Mouse (Mus musculus) embryonic stem cell, embryonic (primary cell): Measurements from ENCODE around the gene Ldlrap1.

Experiments used
- CTCF ChIA-PET, 4 experiments: fragments of 300-600 bp in 2 of 4; fragments of 350-600 bp in 2 of 4; sonication (Branson Sonifier 250); formaldehyde crosslinking; loops; one replicate each; lab custom pipeline; 2022; ENCODE audit warnings: inconsistent platforms in 2 of 4; lab: Charles Lee
- POLR2A ChIA-PET, 4 experiments: fragments of 300-600 bp in 2 of 4; fragments of 350-600 bp in 2 of 4; sonication (Branson Sonifier 250); formaldehyde crosslinking; loops; one replicate each; lab custom pipeline; 2022; ENCODE audit warnings: antibody characterized with exemption in 4 of 4, inconsistent platforms in 1 of 4; lab: Charles Lee

Ldlrap1 gene

DNA sequence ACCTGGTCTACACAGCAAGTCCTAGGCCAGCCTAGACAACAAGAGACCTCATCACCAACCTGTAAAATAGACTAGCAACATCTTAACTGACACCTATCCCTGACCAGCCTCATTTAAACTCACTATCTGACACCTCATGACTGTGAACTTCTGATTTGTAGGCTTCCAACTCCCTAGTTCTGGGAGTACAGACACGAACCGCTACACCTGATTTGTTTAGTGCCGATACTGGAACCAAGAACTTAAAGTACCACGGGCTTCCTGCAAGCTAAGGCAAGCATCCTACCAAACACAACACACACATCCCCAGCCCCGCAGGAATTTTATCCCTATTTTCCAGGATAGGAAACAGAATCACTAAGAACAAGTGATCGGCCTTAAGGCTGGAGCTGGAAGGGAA lies 1.5 kb downstream of the Ldlrap1 start:
- ChIA-PET CTCF (interaction anchor here in 3 of 4 experiments (0.9 to 2.1 kb wide), 3 partner anchors 18 to 52 kb away, joined by 3 to 6 read pairs (median 4); no protein-coding TSS in a partner anchor), POLR2A (interaction anchor here in 3 of 4 experiments (0.6 to 1.8 kb wide), 6 partner anchors 10 to 159 kb away, joined by 3 to 5 read pairs (median 4); no protein-coding TSS in a partner anchor)

DNA sequence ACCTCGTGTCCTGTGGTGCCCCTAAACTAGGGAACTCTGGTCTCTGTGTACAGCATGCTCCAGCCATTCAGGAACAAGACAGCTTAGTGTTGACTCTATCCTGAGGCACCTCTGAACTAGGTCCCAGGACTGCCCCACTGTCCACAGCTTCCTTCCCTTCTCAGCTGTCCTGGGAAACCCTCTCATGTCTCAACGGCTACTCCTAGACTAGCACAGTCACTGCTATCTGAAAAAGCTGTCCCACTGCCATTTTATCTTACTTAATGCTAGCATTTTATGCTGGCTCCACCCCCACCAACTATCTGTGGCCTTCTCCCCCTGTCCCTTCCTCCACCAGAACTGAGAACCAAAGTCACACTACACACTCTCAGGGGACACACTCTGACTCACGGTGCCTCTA lies 3.5 kb downstream of the Ldlrap1 start:
- POLR2A ChIA-PET = interaction anchor here in 1 of 4 experiments (1.5 kb wide), 1 partner anchor 12 kb away, joined by 5 read pairs; no protein-coding TSS in a partner anchor
- CTCF ChIA-PET = no interaction called here

DNA sequence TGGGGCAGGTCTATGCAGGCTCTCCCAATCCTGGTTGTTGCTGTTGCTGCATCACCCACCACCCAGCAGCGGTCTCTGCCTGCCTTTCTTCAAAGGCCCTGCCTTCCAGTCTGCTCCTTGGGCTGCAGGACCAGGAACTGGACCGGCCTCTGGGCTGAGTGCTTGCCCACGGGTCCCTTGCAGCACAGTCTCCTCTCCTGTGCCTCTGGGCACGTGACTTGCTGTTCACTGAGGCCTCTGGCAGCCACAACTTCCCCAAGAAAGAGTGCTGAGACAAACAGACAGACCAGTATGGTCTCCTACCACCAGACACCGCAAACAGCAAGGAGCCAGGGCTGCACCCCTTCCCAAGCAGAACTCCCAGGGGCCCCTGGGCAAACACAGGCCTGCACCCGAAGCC lies 5.5 kb downstream of the Ldlrap1 start:
- ChIA-PET CTCF (interaction anchor here in 3 of 4 experiments (0.6 to 0.7 kb wide), 3 partner anchors 36 to 776 kb away, joined by 3 to 5 read pairs (median 3); no protein-coding TSS in a partner anchor), POLR2A (interaction anchor here in 2 of 4 experiments (0.7 to 1.6 kb wide), 2 partner anchors 13 to 16 kb away, joined by 3 read pairs; no protein-coding TSS in a partner anchor)

DNA sequence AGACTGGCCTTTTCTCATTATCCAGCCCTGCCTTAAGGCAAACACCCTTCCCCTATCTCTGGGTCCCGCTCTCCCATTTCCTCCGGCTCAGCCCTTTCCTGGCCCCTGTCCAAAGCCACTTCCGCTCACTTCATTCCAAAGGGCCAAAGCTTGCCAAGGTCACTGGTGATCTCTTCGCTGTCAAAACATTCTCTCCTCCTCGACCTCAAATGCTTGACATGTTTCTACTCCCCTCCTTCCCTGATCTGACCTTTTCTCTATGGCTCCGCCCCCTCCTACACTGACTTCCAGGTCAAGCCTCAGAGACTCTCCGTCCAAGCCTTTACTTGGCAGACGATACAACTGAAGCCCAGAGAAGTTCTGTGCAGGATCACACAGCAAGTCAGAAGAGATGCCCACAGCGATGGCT lies 7.0 kb downstream of the Ldlrap1 start:
- ChIA-PET CTCF (interaction anchor here in 1 of 4 experiments (0.9 to 1.0 kb wide), 2 partner anchors 15 to 43 kb away, joined by 3 read pairs; no protein-coding TSS in a partner anchor), POLR2A (interaction anchor here in 2 of 4 experiments (1.2 to 1.5 kb wide), 2 partner anchors 16 to 78 kb away, joined by 3 read pairs; no protein-coding TSS in a partner anchor)

DNA sequence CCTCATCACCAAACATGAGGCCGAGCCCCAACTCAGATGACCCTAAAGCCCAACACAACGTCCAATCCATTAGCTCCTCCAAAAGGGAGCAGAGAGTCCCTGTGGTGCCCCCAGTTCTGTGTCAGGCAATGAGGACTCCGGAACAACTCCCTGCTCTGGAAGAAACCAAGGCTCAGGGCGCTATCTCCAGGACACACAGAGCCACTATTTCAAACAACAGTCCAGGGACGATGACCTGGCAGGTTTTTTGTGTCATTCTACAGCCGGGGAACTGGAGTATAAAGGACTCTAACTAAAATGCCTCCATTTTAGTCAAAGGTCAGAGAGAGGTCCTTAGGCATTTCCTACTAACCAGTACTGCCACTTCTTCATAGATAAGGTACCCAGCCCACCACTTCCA lies 7.5 kb downstream of the Ldlrap1 start:
- CTCF ChIA-PET = interaction anchor here in 1 of 4 experiments (1.3 kb wide), 1 partner anchor 24 kb away, joined by 5 read pairs; no protein-coding TSS in a partner anchor
- POLR2A ChIA-PET = interaction anchor here in 3 of 4 experiments (0.8 to 2.1 kb wide), 6 partner anchors 8 to 78 kb away, joined by 3 to 7 read pairs (median 3); partner anchors contain the start of gene Man1c1 (in 1 of the 3)

DNA sequence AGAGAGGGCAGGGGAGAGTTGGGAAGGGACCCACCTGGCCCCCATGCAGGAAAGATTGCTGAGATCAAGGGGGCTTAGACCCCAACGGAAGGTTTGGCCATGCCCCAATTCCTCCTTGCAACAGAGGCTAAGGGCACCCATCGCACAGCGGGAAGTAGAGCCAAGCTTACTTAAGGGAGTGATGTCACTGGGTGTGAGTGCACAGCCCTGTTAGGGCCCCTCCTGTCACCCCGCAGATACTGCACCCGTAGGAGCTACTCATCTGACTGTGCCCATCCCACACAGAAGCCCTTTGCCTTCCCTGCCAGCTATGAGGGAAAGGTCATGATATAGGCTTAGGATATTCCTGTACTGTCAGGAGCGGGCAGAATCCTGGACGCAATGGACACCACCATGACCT lies 8.3 kb downstream of the Ldlrap1 start:
- CTCF ChIA-PET = interaction anchor here in 3 of 4 experiments (1.2 to 1.3 kb wide), 4 partner anchors 10 to 34 kb away, joined by 3 to 5 read pairs (median 4); no protein-coding TSS in a partner anchor

DNA sequence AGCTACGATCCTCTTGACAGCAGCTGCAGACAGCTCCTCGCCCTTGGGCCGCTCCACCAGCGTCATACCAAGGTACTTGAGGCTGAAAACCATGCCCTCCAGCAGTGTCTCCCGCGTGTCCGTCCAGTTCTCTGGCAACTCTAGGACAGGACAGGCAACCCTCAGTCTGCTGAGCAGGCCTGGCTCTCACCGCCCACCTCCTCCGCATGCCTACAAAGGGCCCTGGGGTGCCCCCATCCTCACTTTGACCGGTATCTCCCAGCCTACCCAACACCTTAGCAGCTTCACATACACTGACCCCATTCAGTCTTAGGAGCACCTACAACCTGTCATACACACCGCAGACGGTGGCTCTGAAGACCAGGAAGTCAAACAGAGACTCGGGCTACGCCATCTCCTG lies 8.9 kb downstream of the Ldlrap1 start:
- CTCF ChIA-PET = interaction anchor here in 3 of 4 experiments (1.0 to 1.3 kb wide), 7 partner anchors 9 to 216 kb away, joined by 3 to 5 read pairs (median 4); no protein-coding TSS in a partner anchor
- POLR2A ChIA-PET = interaction anchor here in 3 of 4 experiments (0.6 to 2.1 kb wide), 6 partner anchors 9 to 34 kb away, joined by 3 to 7 read pairs (median 4); partner anchors contain the start of gene Ldlrap1 (in 1 of the 3)

More for the DNA sequence above, 8.3 kb downstream of the Ldlrap1 start:
- POLR2A ChIA-PET = interaction anchor here in 3 of 4 experiments (0.5 to 2.1 kb wide), 8 partner anchors 8 to 1965 kb away, joined by 3 to 7 read pairs (median 4); partner anchors contain the start of genes Ldlrap1 (in 1 of the 3) and Man1c1 (in 1 of the 3)

DNA sequence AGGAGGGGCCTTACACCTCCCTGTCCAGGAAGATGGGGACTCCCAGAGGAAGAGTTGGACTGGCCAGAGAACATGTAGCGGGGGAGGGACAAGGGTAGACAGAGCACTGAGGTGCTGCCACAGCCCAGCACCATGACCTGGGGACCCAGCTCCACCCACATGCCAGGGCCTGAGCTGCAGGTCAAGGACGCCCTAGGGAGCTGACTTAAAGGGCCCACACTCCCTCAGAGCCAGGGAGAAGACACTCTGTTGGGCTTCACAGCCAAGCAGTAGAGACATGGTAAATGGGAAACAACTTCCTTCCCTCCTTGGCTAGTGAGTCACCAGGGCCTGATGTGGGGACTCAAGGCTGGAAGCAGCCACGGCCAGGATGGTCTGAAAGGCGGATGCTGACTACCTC lies 9.5 kb downstream of the Ldlrap1 start:
- ChIA-PET POLR2A (interaction anchor here in 3 of 4 experiments (1.0 to 2.1 kb wide), 3 partner anchors 9 to 10 kb away, joined by 3 to 7 read pairs (median 4); no protein-coding TSS in a partner anchor), CTCF (interaction anchor here in 3 of 4 experiments (0.6 to 2.0 kb wide), 8 partner anchors 8 to 215 kb away, joined by 3 to 10 read pairs (median 4); partner anchors contain the start of gene Ldlrap1 (in 1 of the 3))

DNA sequence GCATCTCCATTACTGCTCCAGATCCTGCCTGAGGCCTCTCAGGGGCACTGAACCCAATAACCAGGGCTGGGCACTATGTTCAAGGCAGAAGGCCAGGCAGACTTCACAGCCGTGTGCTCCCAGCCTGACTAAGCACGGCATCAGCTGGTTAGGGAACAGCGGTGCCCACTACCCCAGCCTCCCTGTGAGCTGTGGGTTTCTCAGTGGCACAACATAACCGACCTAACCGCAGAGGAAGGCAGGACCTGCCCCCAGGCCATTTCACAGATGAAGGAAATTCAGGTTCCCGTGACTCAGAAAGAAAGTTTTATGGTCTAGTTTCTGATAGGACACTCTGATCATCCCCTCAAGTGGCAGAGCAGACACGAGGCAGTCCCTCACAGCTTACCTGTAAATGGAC lies 10.9 kb downstream of the Ldlrap1 start:
- POLR2A ChIA-PET = interaction anchor here in 2 of 4 experiments (0.8 to 1.0 kb wide), 2 partner anchors 11 to 20 kb away, joined by 3 read pairs; partner anchors contain the start of gene Ldlrap1 (in 1 of the 2)
- CTCF ChIA-PET = interaction anchor here in 2 of 4 experiments (0.5 to 2.0 kb wide), 3 partner anchors 11 to 356 kb away, joined by 3 to 10 read pairs (median 6); no protein-coding TSS in a partner anchor

DNA sequence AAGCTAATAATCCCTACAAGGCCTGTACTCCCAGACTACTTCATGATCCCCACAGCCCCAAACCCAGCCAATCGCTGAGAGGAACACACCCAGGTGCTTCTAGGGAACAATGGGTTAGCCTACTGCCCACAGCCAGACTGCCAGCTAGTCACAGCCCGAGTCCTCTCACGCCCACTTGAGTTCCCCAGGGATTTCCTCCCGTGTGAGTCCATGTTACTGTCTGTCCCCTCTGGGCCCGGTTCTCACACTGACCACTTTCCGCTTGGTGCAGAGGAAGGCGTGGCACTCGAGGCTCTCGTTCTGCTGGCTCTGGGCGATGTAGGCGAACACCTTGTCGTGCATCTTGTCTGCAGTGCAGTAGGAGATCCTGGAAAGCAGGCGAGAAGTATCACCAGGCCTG lies 12.9 kb downstream of the Ldlrap1 start:
- POLR2A ChIA-PET = interaction anchor here in 2 of 4 experiments (0.5 to 1.5 kb wide), 3 partner anchors 14 to 168 kb away, joined by 3 to 4 read pairs (median 3); partner anchors contain the start of genes Ldlrap1 (in 1 of the 2) and Rsrp1 (in 1 of the 2)
- CTCF ChIA-PET = interaction anchor here in 2 of 4 experiments (0.6 to 1.4 kb wide), 4 partner anchors 9 to 44 kb away, joined by 3 to 6 read pairs (median 4); no protein-coding TSS in a partner anchor

DNA sequence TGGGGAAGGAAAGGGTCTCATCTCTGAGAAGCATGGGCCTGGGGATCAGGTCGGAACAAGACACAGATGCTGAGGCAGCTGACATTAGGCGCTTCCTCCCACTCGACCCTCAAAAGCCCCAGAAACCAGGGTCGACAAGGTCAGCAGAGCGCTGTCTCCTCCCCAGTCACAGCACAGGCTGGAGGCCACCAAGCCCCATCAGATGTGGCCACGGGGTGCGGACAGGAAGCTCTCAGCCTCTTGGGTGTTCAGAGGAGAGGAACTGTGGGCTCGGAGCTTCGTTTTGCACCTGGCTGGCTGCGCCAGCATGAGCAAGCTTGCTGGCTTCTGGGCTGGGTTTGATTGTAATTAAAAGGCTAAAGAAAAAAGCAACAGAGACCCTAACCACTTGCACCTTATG lies 13.5 kb downstream of the Ldlrap1 start:
- CTCF ChIA-PET = interaction anchor here in 3 of 4 experiments (0.6 to 1.8 kb wide), 9 partner anchors 8 to 471 kb away, joined by 3 to 6 read pairs (median 4); no protein-coding TSS in a partner anchor

DNA sequence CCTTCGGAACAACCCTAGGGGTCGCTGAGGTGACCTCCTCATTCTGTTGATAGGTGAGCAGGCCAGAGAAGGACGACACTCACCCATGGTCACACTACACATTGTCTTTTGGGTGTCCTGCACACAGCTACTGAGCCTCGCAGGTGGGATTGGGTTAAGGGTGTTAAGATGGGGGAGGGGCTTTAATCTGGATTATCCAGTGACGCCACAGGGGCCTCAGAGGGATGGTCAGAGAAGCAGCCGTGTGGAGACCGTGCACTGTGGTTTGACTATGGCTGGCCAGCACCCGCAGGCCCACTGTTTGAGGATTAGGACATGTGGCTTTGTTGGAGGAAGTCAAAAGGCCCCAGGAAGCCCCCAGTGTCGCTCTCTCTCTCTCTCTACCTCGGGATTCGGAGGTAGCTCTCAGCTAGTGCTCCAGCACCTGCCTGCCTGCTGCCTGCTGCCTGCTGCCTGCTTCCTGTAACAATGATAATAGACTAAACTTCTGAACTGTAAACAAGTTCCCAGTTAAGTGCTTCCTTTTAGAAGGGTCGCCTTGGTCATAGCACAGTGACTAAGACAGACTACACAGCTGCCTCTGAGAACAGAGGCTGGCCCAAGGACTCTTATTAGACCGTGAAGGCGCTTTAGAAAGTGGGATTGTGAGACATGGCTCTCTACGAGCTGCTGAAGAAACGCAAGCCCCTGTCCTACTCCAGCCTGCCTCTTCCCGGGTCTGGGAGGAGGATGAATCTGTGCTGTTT lies 14.1 kb downstream of the Ldlrap1 start:
- POLR2A ChIA-PET = interaction anchor here in 2 of 4 experiments (0.9 to 2.2 kb wide), 5 partner anchors 11 to 170 kb away, joined by 3 to 5 read pairs (median 4); partner anchors contain the start of genes Ldlrap1 (in 1 of the 2) and Rsrp1 (in 1 of the 2)
- CTCF ChIA-PET = interaction anchor here in 3 of 4 experiments (0.6 to 1.8 kb wide), 7 partner anchors 8 to 471 kb away, joined by 3 to 6 read pairs (median 4); no protein-coding TSS in a partner anchor

More for the DNA sequence above, 13.5 kb downstream of the Ldlrap1 start:
- POLR2A ChIA-PET = interaction anchor here in 1 of 4 experiments (0.9 to 2.2 kb wide), 4 partner anchors 11 to 169 kb away, joined by 3 to 5 read pairs (median 4); partner anchors contain the start of genes Ldlrap1 and Rsrp1

DNA sequence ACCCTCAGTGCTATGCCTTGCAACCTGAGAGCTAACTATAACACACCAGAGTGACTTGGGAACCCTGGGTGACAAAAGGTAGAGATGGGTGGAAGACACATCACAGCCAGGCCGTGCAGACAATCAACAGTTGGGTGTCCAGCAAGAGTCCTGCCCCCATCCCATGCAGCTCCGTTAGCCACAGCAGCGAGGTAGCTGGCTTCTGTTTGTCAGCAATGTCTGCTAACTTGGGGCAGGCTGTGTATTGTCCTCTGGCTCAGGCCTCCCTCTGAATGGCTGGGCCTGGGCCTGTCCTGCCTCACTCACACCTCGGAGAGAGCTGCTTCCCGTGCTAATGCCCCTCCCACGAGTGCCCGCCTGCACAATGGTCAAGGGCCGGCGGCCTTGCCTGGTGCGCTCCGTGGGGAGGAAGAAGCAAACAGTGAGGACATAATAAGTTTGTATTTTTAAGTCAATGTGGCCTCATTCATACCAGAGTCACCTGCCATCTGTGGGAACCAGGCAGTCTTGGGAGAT lies 14.9 kb downstream of the Ldlrap1 start:
- POLR2A ChIA-PET = interaction anchor here in 3 of 4 experiments (0.6 to 2.2 kb wide), 4 partner anchors 10 to 34 kb away, joined by 3 to 5 read pairs (median 4); no protein-coding TSS in a partner anchor
- CTCF ChIA-PET = interaction anchor here in 1 of 4 experiments (1.3 to 1.8 kb wide), 3 partner anchors 23 to 41 kb away, joined by 3 to 5 read pairs (median 3); no protein-coding TSS in a partner anchor

DNA sequence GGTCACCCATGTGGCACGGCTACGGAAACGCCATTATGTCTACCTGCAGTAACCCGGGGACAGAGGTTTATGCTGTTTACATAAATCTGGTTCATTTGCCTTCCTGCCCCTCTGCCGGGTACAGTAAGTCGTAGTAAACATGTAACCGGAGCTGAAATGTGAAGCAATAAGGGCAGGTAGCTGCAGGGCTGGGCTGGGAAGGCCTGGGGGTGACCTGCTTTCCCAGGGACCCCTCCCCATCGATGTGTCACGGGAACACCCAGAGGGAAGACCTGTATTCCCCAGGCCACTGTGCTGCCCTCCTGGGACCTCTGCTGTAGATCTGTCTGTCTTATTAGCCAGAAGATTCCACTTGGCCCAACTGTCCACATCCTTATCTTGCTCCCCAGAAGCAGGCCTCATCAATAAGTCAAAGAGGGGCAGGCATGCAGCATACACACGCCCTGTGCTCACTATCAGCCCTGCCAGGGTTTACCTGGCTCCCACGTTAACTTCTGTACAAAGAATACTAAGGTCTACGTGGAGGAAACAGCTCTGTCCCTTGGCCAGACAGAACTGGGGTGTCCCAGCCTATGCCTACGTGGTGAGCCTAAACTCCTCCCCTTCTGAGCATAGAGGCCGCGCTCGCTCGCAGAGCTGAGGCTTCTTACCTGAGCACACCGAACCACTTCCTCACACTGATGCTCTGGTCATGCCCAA lies 16.0 kb downstream of the Ldlrap1 start:
- POLR2A ChIA-PET = interaction anchor here in 1 of 4 experiments (0.6 to 1.4 kb wide), 4 partner anchors 8 to 33 kb away, joined by 3 to 5 read pairs (median 3); no protein-coding TSS in a partner anchor
- CTCF ChIA-PET = interaction anchor here in 1 of 4 experiments (0.6 to 1.7 kb wide), 4 partner anchors 14 to 209 kb away, joined by 3 to 6 read pairs (median 3); no protein-coding TSS in a partner anchor

DNA sequence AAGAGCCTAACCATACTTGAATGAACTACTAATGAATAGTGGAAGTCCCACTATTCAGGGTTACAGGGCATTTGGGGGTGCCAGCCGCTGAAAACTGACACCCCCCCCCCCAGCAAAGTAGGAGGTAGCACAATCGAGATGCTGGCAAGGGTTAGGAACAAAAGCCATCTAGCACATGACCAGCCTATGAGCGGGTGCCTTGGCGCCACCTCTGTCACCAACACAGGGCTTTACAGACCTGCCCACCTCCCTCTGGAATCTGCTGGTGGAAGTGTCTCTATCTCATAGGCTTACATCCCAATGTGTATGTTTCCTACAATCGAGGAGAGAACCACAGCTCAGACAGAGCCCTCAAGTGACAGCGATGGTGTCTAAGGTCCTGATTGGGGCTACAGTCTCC lies 17.0 kb downstream of the Ldlrap1 start:
- CTCF ChIA-PET = interaction anchor here in 2 of 4 experiments (0.6 to 1.7 kb wide), 3 partner anchors 11 to 208 kb away, joined by 3 to 4 read pairs (median 3); no protein-coding TSS in a partner anchor

DNA sequence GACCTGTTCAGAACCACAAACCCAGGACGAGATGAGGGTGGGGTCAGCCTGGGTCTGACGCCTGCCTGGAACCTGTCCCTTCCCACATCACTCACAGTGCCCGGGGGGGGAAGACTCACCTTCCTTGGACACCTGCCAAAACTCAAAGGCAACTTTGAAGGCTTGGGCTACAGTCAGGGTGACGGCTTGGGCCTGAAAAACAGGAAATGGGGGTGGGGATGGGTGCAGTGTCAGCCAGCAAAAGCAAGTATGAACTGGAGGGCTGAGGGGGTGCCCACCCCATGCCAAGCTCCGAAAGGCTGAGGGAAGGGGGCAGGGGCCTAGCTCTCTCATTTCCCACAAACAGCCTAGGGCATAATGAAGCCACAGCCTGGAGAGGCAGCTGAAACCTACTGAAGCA lies 17.6 kb downstream of the Ldlrap1 start:
- CTCF ChIA-PET = interaction anchor here (0.6 to 1.7 kb wide), 10 partner anchors 9 to 195 kb away, joined by 3 to 5 read pairs (median 3); no protein-coding TSS in a partner anchor
- POLR2A ChIA-PET = interaction anchor here in 3 of 4 experiments (0.6 to 2.0 kb wide), 10 partner anchors 9 to 821 kb away, joined by 3 to 7 read pairs (median 3); no protein-coding TSS in a partner anchor

More for the DNA sequence above, 17.0 kb downstream of the Ldlrap1 start:
- POLR2A ChIA-PET = interaction anchor here in 3 of 4 experiments (0.6 to 1.0 kb wide), 3 partner anchors 34 to 306 kb away, joined by 3 to 4 read pairs (median 4); no protein-coding TSS in a partner anchor
